Mouse (Mus musculus) cerebellum, postnatal 10 days (tissue): ENCODE data around the gene Ndufa7.
"Not testable (repeated sequence)": the region's sequence is repeated elsewhere in the genome, so short reads cannot be mapped to it uniquely, and the experiment has no call there.

Experiments
- DNase-seq, 2 experiments: peaks; one replicate each; pipeline ENCODE4 v3.0.0; 2021; ENCODE audit warnings: mixed read lengths in 2 of 2

Ndufa7 gene

GRCm38 (mm10) chr17:33884320-33884719 lies 59.9 kb downstream of the Ndufa7 start:
- not testable (repeated sequence) for DNase-seq

GRCm38 (mm10) chr17:33887802-33888201 lies 63.4 kb downstream of the Ndufa7 start:
- DNase-seq, result not testable (repeated sequence)
